Mouse (Mus musculus) liver, embryonic 14.5 days (tissue): ENCODE results near the gene Fhl4. TPM values are rescaled to one million over a fixed set of nuclear protein-coding genes. Genes with fewer than 3 reads are reported as not detected.
A peak's percentile ranks its signal among the peaks of the same experiment; 100 is the strongest.

Experiments used
- ATAC-seq: fragments of 200-750 bp; cut with Nextera tagmentation; 2 replicates; pipeline ENCODE4 v1.8.0; 2017; ENCODE audit warnings: moderate number of reproducible peaks, mild to moderate bottlenecking, moderate library complexity; ENCODE audit not compliant: insufficient read depth
- DNase-seq, 3 experiments: peaks; one replicate each; pipeline ENCODE4 v3.0.0-alpha.2; 2012 to 2013; ENCODE audit warnings: low read depth in 3 of 3, low spot score in 3 of 3
- H3K27ac ChIP-seq: fragments of 300-500 bp; sonication (generic); 2 replicates; pipeline ENCODE4 v1.5.1; 2014; ENCODE audit warnings: moderate library complexity, mild to moderate bottlenecking, control low read depth, inconsistent platforms
- H3K27me3 ChIP-seq: fragments of 300-500 bp; sonication (generic); 2 replicates; pipeline ENCODE4 v1.6.1; 2014; ENCODE audit warnings: mild to moderate bottlenecking, low read length, moderate library complexity; ENCODE audit not compliant: control insufficient read depth, insufficient read depth
- H3K36me3 ChIP-seq: fragments of 300-500 bp; sonication (generic); replicated peaks from 2 replicates; pipeline ENCODE4 v1.6.1; 2014; ENCODE audit warnings: low read depth; ENCODE audit not compliant: control insufficient read depth, insufficient read depth
- H3K4me1 ChIP-seq, 2 experiments: fragments of 200-500 bp in 1 of 2; fragments of 300-500 bp in 1 of 2; sonication (generic) in 1 of 2; replicated peaks; 2 replicates each; pipeline ENCODE4 v1.6.1; 2012 to 2014; ENCODE audit warnings: antibody characterized with exemption in 1 of 2, inconsistent platforms in 1 of 2, low read length in 1 of 2; ENCODE audit not compliant: control insufficient read depth in 2 of 2, insufficient read depth in 2 of 2
- H3K4me2 ChIP-seq: fragments of 300-500 bp; sonication (generic); 2 replicates; pipeline ENCODE4 v1.6.1; 2014; ENCODE audit warnings: low read depth, mild to moderate bottlenecking, control low read depth, moderate library complexity
- H3K4me3 ChIP-seq, 2 experiments: fragments of 200-500 bp in 1 of 2; fragments of 300-500 bp in 1 of 2; sonication (generic) in 1 of 2; 2 replicates each; pipeline ENCODE4 v1.5.1; 2012 to 2014; ENCODE audit warnings: low read depth in 2 of 2, low read length in 2 of 2, mild to moderate bottlenecking in 2 of 2, control low read depth in 1 of 2, inconsistent platforms in 1 of 2, moderate library complexity in 1 of 2; ENCODE audit not compliant: insufficient read depth in 1 of 2
- H3K9ac ChIP-seq: fragments of 300-500 bp; sonication (generic); replicated peaks from 2 replicates; pipeline ENCODE4 v1.6.1; 2014; ENCODE audit warnings: mild to moderate bottlenecking, control low read depth, moderate library complexity
- H3K9me3 ChIP-seq: fragments of 300-500 bp; sonication (generic); 2 replicates; pipeline ENCODE4 v1.6.1; 2016; ENCODE audit warnings: low read length, mixed read lengths; ENCODE audit not compliant: control insufficient read depth
- CTCF ChIP-seq: IDR thresholded peaks from 2 replicates; pipeline ENCODE4 v1.5.1; 2016; ENCODE audit warnings: antibody characterized with exemption, low read depth, control low read depth
- EP300 ChIP-seq: IDR thresholded peaks from 2 replicates; pipeline ENCODE4 v1.6.1; 2016; ENCODE audit warnings: antibody characterized with exemption, low read depth
- WGBS: fragments of 180-500 bp; shearing (Covaris S2); extraction: QIAGEN DNeasy Blood & Tissue Kit; methylation state at CpG from one replicate; pipeline ENCODE4 v1.1.7; 2014; ENCODE audit not compliant: insufficient replicate concordance; 5-methylcytosine and 5-hydroxymethylcytosine counted together
- polyA plus RNA-seq, 2 experiments: library from polyadenylated mRNA; depleted of rRNA in 1 of 2; stranded (reverse) in 1 of 2; unstranded in 1 of 2; fragments of >200 nt; fragmentation: Nextera tagmentation in 1 of 2; extraction: Ambion mirVana in 1 of 2; gene quantifications; 2 replicates each; pipeline versions ENCODE4 v1.2.1 to v1.2.3; 2012 to 2014

Fhl4 gene
- polyA plus RNA-seq, 2 experiments, result 0.15 to 0.43 TPM

- WGBS, result 15% methylated on average over 7 of the region's 7 CpGs
- peak overlapping the region in 1 of 2 experiments; percentile 55; a peak in 2 of 4 replicates for H3K4me3 ChIP-seq
- H3K9ac ChIP-seq, result peak overlapping the region; percentile 51
- H3K4me1 ChIP-seq, result peaks cover 5 to 9% of the 10 kb centered on the region in 2 experiments; a peak in 3 of 4 replicates
- DNase-seq, result peak in 2 of 3 experiments; percentile 12 to 19
- ATAC-seq, result peak; percentile 22; the same call in 1 of the 2 replicates
- peak overlapping the region; percentile 79 for H3K4me2 ChIP-seq
- no peak overlapping the region for H3K27ac ChIP-seq
- no peaks in the 10 kb centered on the region for H3K36me3 ChIP-seq
- H3K9me3 ChIP-seq, result no peaks in the 10 kb centered on the region
- TF ChIP-seq CTCF (no peak), EP300 (no peak)
- no peaks in the 10 kb centered on the region for H3K27me3 ChIP-seq
These were observed 26.2 kb upstream of the Fhl4 start for GRCm38 (mm10) chr10:85128453-85128852.

GRCm38 (mm10) chr10:85127395-85128287, 25.3 kb upstream of the Fhl4 start, which contains the start of gene Mterf2:
TSS of gene Mterf2 (minus strand) at chr10:85128027.
- Histone ChIP-seq H3K9me3 (no peaks in the 10 kb centered on the region), H3K27ac (no peak within 1 kb of the TSS), H3K4me2 (peak within 1 kb of the TSS; percentile 79), H3K4me3 (peak within 1 kb of the TSS; percentile 55 to 67), H3K4me1 (peaks cover 5 to 9% of the 10 kb centered on the region in 2 experiments; a peak in 3 of 4 replicates), H3K9ac (peak within 1 kb of the TSS; percentile 51), H3K36me3 (no peaks in the 10 kb centered on the region), H3K27me3 (no peaks in the 10 kb centered on the region)
- DNase-seq (peak; percentile 95 to 97 (median 96)), ATAC-seq (peak; percentile 100)
- 6% methylated on average over 20 of the region's 20 CpGs for WGBS
- TF ChIP-seq CTCF, result peak; percentile 44
- TF ChIP-seq EP300, result no peak

- peaks cover 3% of the 10 kb centered on the region; the same call in 1 of the 2 replicates for H3K36me3 ChIP-seq
- no peak for TF ChIP-seq CTCF
- no peak for TF ChIP-seq EP300
- no peak for DNase-seq
- H3K27me3 ChIP-seq, result no peaks in the 10 kb centered on the region
- 77% methylated on average over 13 of the region's 13 CpGs for WGBS
- no peak for ATAC-seq
- no peak overlapping the region for H3K27ac ChIP-seq
- no peak overlapping the region for H3K4me2 ChIP-seq
- H3K4me3 ChIP-seq, result no peak overlapping the region
- H3K4me1 ChIP-seq, result peaks cover 5 to 9% of the 10 kb centered on the region in 2 experiments; a peak in 3 of 4 replicates
- no peaks in the 10 kb centered on the region for H3K9me3 ChIP-seq
- no peak overlapping the region for H3K9ac ChIP-seq
These were observed 22.9 kb upstream of the Fhl4 start for GRCm38 (mm10) chr10:85125184-85125583.

GRCm38 (mm10) chr10:85114409-85114808, 12.1 kb upstream of the Fhl4 start:
- Histone ChIP-seq H3K36me3 (no peaks in the 10 kb centered on the region; the same call in none of the 2 replicates), H3K4me1 (no peaks in the 10 kb centered on the region), H3K27ac (no peak overlapping the region), H3K27me3 (no peaks in the 10 kb centered on the region), H3K9ac (no peak overlapping the region), H3K4me2 (no peak overlapping the region), H3K9me3 (no peaks in the 10 kb centered on the region), H3K4me3 (no peak overlapping the region)
- WGBS, result 76% methylated on average over 4 of the region's 4 CpGs
- ATAC-seq (no peak), DNase-seq (no peak)
- TF ChIP-seq CTCF (no peak), EP300 (no peak)
